Mouse (Mus musculus): ENCODE results near the gene Tmem95. TPM values are rescaled to one million over a fixed set of nuclear protein-coding genes. Genes with fewer than 3 reads are reported as not detected.

The Tmem95 gene
- polyA plus RNA-seq, 1 experiment from 2014 or later: not detected

- Histone ChIP-seq H3K36me3 (ENCODE audit: control insufficient read depth, insufficient read depth, low read length) (no peaks in the 10 kb centered on the region), H3K4me1 (ENCODE audit: control insufficient read depth, insufficient read depth, low read length) (peaks cover 10% of the 10 kb centered on the region), H3K27me3 (ENCODE audit: control insufficient read depth, insufficient read depth, low read length) (no peaks in the 10 kb centered on the region), H3K4me2 (ENCODE audit: low read depth) (no peak overlapping the region), H3K9ac (ENCODE audit: low read length) (no peak overlapping the region), H3K27ac (ENCODE audit: low read depth, low read length) (no peak overlapping the region), H3K9me3 (ENCODE audit: control insufficient read depth, low read length) (no peaks in the 10 kb centered on the region), H3K4me3 (ENCODE audit: low read depth, low read length) (no peak overlapping the region)
- no peak for DNase-seq (ENCODE audit: low spot score)
- 85% methylated on average over 8 of the region's 8 CpGs for WGBS
- ATAC-seq (ENCODE audit: insufficient read depth, low FRiP score, low TSS enrichment): no peak
Observed at GRCm38 (mm10) chr11:69884663-69885062, 6.8 kb upstream of the Tmem95 start.

GRCm38 (mm10) chr11:69884240-69884639 is 6.4 kb upstream of the Tmem95 start:
- Histone ChIP-seq H3K9ac (ENCODE audit: low read length) (no peak overlapping the region), H3K4me3 (ENCODE audit: low read depth, low read length) (no peak overlapping the region), H3K27ac (ENCODE audit: low read depth, low read length) (no peak overlapping the region), H3K36me3 (ENCODE audit: control insufficient read depth, insufficient read depth, low read length) (no peaks in the 10 kb centered on the region), H3K27me3 (ENCODE audit: control insufficient read depth, insufficient read depth, low read length) (no peaks in the 10 kb centered on the region), H3K4me2 (ENCODE audit: low read depth) (no peak overlapping the region), H3K4me1 (ENCODE audit: control insufficient read depth, insufficient read depth, low read length) (peaks cover 13% of the 10 kb centered on the region), H3K9me3 (ENCODE audit: control insufficient read depth, low read length) (no peaks in the 10 kb centered on the region)
- ATAC-seq (ENCODE audit: insufficient read depth, low FRiP score, low TSS enrichment) (no peak), DNase-seq (ENCODE audit: low spot score) (no peak)
- 85% methylated on average over 9 of the region's 9 CpGs for WGBS

GRCm38 (mm10) chr11:69883527-69884151 is 5.8 kb upstream of the Tmem95 start:
- H3K4me2 ChIP-seq (ENCODE audit: low read depth): no peak overlapping the region
- H3K9me3 ChIP-seq (ENCODE audit: control insufficient read depth, low read length): no peaks in the 10 kb centered on the region
- ATAC-seq (ENCODE audit: insufficient read depth, low FRiP score, low TSS enrichment) (no peak), DNase-seq (ENCODE audit: low spot score) (no peak)
- H3K4me3 ChIP-seq (ENCODE audit: low read depth, low read length): no peak overlapping the region
- WGBS: 91% methylated on average over 8 of the region's 8 CpGs
- no peaks in the 10 kb centered on the region for H3K36me3 ChIP-seq (ENCODE audit: control insufficient read depth, insufficient read depth, low read length)
- no peaks in the 10 kb centered on the region for H3K27me3 ChIP-seq (ENCODE audit: control insufficient read depth, insufficient read depth, low read length)
- H3K9ac ChIP-seq (ENCODE audit: low read length): no peak overlapping the region
- H3K27ac ChIP-seq (ENCODE audit: low read depth, low read length): no peak overlapping the region
- H3K4me1 ChIP-seq (ENCODE audit: control insufficient read depth, insufficient read depth, low read length): peaks cover 13% of the 10 kb centered on the region

- no peak overlapping the region for H3K9ac ChIP-seq (ENCODE audit: low read length)
- H3K4me3 ChIP-seq (ENCODE audit: low read depth, low read length): no peak overlapping the region
- ATAC-seq (ENCODE audit: insufficient read depth, low FRiP score, low TSS enrichment) (no peak), DNase-seq (ENCODE audit: low spot score) (no peak)
- no peaks in the 10 kb centered on the region for H3K9me3 ChIP-seq (ENCODE audit: control insufficient read depth, low read length)
- H3K4me2 ChIP-seq (ENCODE audit: low read depth): no peak overlapping the region
- peaks cover 13% of the 10 kb centered on the region for H3K4me1 ChIP-seq (ENCODE audit: control insufficient read depth, insufficient read depth, low read length)
- H3K27me3 ChIP-seq (ENCODE audit: control insufficient read depth, insufficient read depth, low read length): no peaks in the 10 kb centered on the region
- 66% methylated on average over 4 of the region's 4 CpGs for WGBS
- H3K27ac ChIP-seq (ENCODE audit: low read depth, low read length): no peak overlapping the region
- no peaks in the 10 kb centered on the region for H3K36me3 ChIP-seq (ENCODE audit: control insufficient read depth, insufficient read depth, low read length)
Observed at GRCm38 (mm10) chr11:69883066-69883465, 5.2 kb upstream of the Tmem95 start.

- Histone ChIP-seq H3K27ac (ENCODE audit: low read depth, low read length) (no peak overlapping the region), H3K27me3 (ENCODE audit: control insufficient read depth, insufficient read depth, low read length) (no peaks in the 10 kb centered on the region), H3K9ac (ENCODE audit: low read length) (peak overlapping the region; percentile 63), H3K9me3 (ENCODE audit: control insufficient read depth, low read length) (no peaks in the 10 kb centered on the region), H3K4me2 (ENCODE audit: low read depth) (peak overlapping the region; percentile 79), H3K4me3 (ENCODE audit: low read depth, low read length) (peak overlapping the region; percentile 50), H3K4me1 (ENCODE audit: control insufficient read depth, insufficient read depth, low read length) (peaks cover 13% of the 10 kb centered on the region), H3K36me3 (ENCODE audit: control insufficient read depth, insufficient read depth, low read length) (no peaks in the 10 kb centered on the region)
- WGBS: 64% methylated on average over 21 of the region's 21 CpGs
- DNase-seq (ENCODE audit: low spot score) (no peak), ATAC-seq (ENCODE audit: insufficient read depth, low FRiP score, low TSS enrichment) (no peak)
Observed at GRCm38 (mm10) chr11:69881787-69882670, 4.2 kb upstream of the Tmem95 start.

GRCm38 (mm10) chr11:69880853-69881603 is 3.2 kb upstream of the Tmem95 start, which contains the start of gene Kctd11:
Kctd11 (minus strand) TSS chr11:69881406.
- Histone ChIP-seq H3K4me1 (ENCODE audit: control insufficient read depth, insufficient read depth, low read length) (peaks cover 13% of the 10 kb centered on the region), H3K9ac (ENCODE audit: low read length) (peak within 1 kb of the TSS; percentile 63), H3K27ac (ENCODE audit: low read depth, low read length) (peak within 1 kb of the TSS; percentile 34; the same call in 1 of the 2 replicates), H3K36me3 (ENCODE audit: control insufficient read depth, insufficient read depth, low read length) (no peaks in the 10 kb centered on the region), H3K4me2 (ENCODE audit: low read depth) (peak within 1 kb of the TSS; percentile 79), H3K4me3 (ENCODE audit: low read depth, low read length) (peak within 1 kb of the TSS; percentile 50), H3K27me3 (ENCODE audit: control insufficient read depth, insufficient read depth, low read length) (no peaks in the 10 kb centered on the region), H3K9me3 (ENCODE audit: control insufficient read depth, low read length) (no peaks in the 10 kb centered on the region)
- under 1% methylated on average over 46 of the region's 46 CpGs for WGBS
- DNase-seq (ENCODE audit: low spot score) (peak; percentile 83), ATAC-seq (ENCODE audit: insufficient read depth, low FRiP score, low TSS enrichment) (peak; percentile 71)

GRCm38 (mm10) chr11:69880506-69880852 is 2.7 kb upstream of the Tmem95 start:
- WGBS: under 1% methylated on average over 18 of the region's 18 CpGs
- peak overlapping the region; percentile 79 for H3K4me2 ChIP-seq (ENCODE audit: low read depth)
- peak; percentile 79 for DNase-seq (ENCODE audit: low spot score)
- no peaks in the 10 kb centered on the region for H3K27me3 ChIP-seq (ENCODE audit: control insufficient read depth, insufficient read depth, low read length)
- H3K27ac ChIP-seq (ENCODE audit: low read depth, low read length): peak overlapping the region; percentile 34; the same call in 1 of the 2 replicates
- H3K9ac ChIP-seq (ENCODE audit: low read length): peak overlapping the region; percentile 63
- no peaks in the 10 kb centered on the region for H3K36me3 ChIP-seq (ENCODE audit: control insufficient read depth, insufficient read depth, low read length)
- no peaks in the 10 kb centered on the region for H3K9me3 ChIP-seq (ENCODE audit: control insufficient read depth, low read length)
- peak; percentile 23 for ATAC-seq (ENCODE audit: insufficient read depth, low FRiP score, low TSS enrichment)
- peak overlapping the region; percentile 50 for H3K4me3 ChIP-seq (ENCODE audit: low read depth, low read length)
- H3K4me1 ChIP-seq (ENCODE audit: control insufficient read depth, insufficient read depth, low read length): peaks cover 13% of the 10 kb centered on the region

- peak overlapping the region; percentile 13; the same call in 1 of the 2 replicates for H3K4me3 ChIP-seq (ENCODE audit: low read depth, low read length)
- peak overlapping the region; percentile 79 for H3K4me2 ChIP-seq (ENCODE audit: low read depth)
Observed at GRCm38 (mm10) chr11:69879711-69880110, 1.9 kb upstream of the Tmem95 start.

More at GRCm38 (mm10) chr11:69879711-69880110, 1.9 kb upstream of the Tmem95 start:
- ATAC-seq (ENCODE audit: insufficient read depth, low FRiP score, low TSS enrichment) (no peak), DNase-seq (ENCODE audit: low spot score) (no peak)
- WGBS: 49% methylated on average over 15 of the region's 15 CpGs
- Histone ChIP-seq H3K9ac (ENCODE audit: low read length) (no peak overlapping the region), H3K36me3 (ENCODE audit: control insufficient read depth, insufficient read depth, low read length) (no peaks in the 10 kb centered on the region), H3K27ac (ENCODE audit: low read depth, low read length) (no peak overlapping the region), H3K9me3 (ENCODE audit: control insufficient read depth, low read length) (no peaks in the 10 kb centered on the region), H3K27me3 (ENCODE audit: control insufficient read depth, insufficient read depth, low read length) (no peaks in the 10 kb centered on the region), H3K4me1 (ENCODE audit: control insufficient read depth, insufficient read depth, low read length) (peaks cover 13% of the 10 kb centered on the region)
